Mouse (Mus musculus): Measurements from ENCODE around the gene Sult2a4. TPM values are rescaled to one million over a fixed set of nuclear protein-coding genes. Genes with fewer than 3 reads are reported as not detected.

Sult2a4 gene
- not detected for polyA plus RNA-seq (2014; fragmentation: Illumina TruSeq; extraction: RNeasy Lipid Tissue Mini Kit (QIAGEN cat#74804); ENCODE audit: low read depth, low replicate concordance)

GRCm38 (mm10) chr7:13989507-13989906 lies at the start of gene Sult2a4:
Gene Sult2a4 (minus strand): TSS chr7:13989607.

Other genes starting within 250 kb of the Sult2a4 start
- gene Sult2a1, start 152.2 kb downstream of the Sult2a4 start, polyA plus RNA-seq (2014; fragmentation: Illumina TruSeq; extraction: RNeasy Lipid Tissue Mini Kit (QIAGEN cat#74804); ENCODE audit: low read depth, low replicate concordance), result 0.65 TPM
- not detected for gene Sult2a3, start 133.4 kb upstream of the Sult2a4 start, polyA plus RNA-seq (2014; fragmentation: Illumina TruSeq; extraction: RNeasy Lipid Tissue Mini Kit (QIAGEN cat#74804); ENCODE audit: low read depth, low replicate concordance)